Mouse (Mus musculus) hindbrain, embryonic 13.5 days (tissue): ENCODE measurements around the gene Gzma. TPM values are rescaled to one million over a fixed set of nuclear protein-coding genes. Genes with fewer than 3 reads are reported as not detected.
A peak's percentile ranks its signal among the peaks of the same experiment; 100 is the strongest.

Source experiments
- ATAC-seq: fragments of 200-750 bp; cut with Nextera tagmentation; 2 replicates; pipeline ENCODE4 v1.8.0; 2017; ENCODE audit warnings: moderate TSS enrichment; ENCODE audit not compliant: low FRiP score
- H3K27ac ChIP-seq: fragments of 300-500 bp; sonication (generic); 2 replicates; pipeline ENCODE4 v1.5.1; 2015; ENCODE audit warnings: inconsistent platforms, mild to moderate bottlenecking, moderate library complexity
- H3K27me3 ChIP-seq: fragments of 300-500 bp; sonication (generic); 2 replicates; pipeline ENCODE4 v1.6.1; 2015; ENCODE audit warnings: mild to moderate bottlenecking, inconsistent platforms
- H3K36me3 ChIP-seq: fragments of 300-500 bp; sonication (generic); 2 replicates; pipeline ENCODE4 v1.6.1; 2015; ENCODE audit warnings: mild to moderate bottlenecking, inconsistent platforms
- H3K4me1 ChIP-seq: fragments of 300-500 bp; sonication (generic); replicated peaks from 2 replicates; pipeline ENCODE4 v1.6.1; 2015; ENCODE audit warnings: inconsistent platforms
- H3K4me2 ChIP-seq: fragments of 300-500 bp; sonication (generic); 2 replicates; pipeline ENCODE4 v1.6.1; 2015; ENCODE audit warnings: inconsistent platforms, mild to moderate bottlenecking, moderate library complexity
- H3K4me3 ChIP-seq: fragments of 300-500 bp; sonication (generic); 2 replicates; pipeline ENCODE4 v1.5.1; 2015; ENCODE audit warnings: mild to moderate bottlenecking, inconsistent platforms
- H3K9ac ChIP-seq: fragments of 300-500 bp; sonication (generic); 2 replicates; pipeline ENCODE4 v1.6.1; 2015; ENCODE audit warnings: mild to moderate bottlenecking, inconsistent platforms
- H3K9me3 ChIP-seq: fragments of 300-500 bp; sonication (generic); 2 replicates; pipeline ENCODE4 v1.6.1; 2016; ENCODE audit warnings: inconsistent platforms
- WGBS: fragments of 180-500 bp; shearing (Covaris S2); methylation state at CpG from one replicate; pipeline ENCODE4 v1.1.7; 2015; 5-methylcytosine and 5-hydroxymethylcytosine counted together
- polyA plus RNA-seq: library from polyadenylated mRNA; unstranded; fragments of >200 nt; fragmentation: Nextera tagmentation; extraction: Ambion mirVana; gene quantifications from 2 replicates; pipeline ENCODE4 v1.2.1, GENCODE M21; 2015

Gzma gene
- not detected in 2 replicates for polyA plus RNA-seq

DNA sequence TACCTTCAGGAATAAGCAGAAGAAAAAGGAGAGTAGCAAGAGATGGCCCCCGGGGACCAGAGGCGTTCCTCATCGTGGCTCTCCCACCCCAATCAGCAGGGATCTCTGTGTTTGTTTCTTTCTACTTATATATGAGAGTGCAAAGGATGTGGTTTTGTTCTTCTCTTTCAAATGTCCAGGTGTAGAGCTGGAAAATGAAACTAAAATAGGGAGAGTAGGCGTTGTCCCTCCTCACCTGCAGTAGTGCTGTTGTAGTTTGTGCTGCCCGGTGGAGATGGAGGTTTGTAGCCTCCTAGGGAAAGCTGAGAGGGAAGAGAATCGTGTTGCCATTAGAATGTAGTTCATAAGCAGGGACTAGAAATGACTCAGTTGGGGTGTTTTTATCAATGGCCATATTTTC is at the start of gene Gzma:
Gene Gzma (minus strand): TSS at position 103 of the 400 bp plus-strand sequence.
- Histone ChIP-seq H3K27ac (no peak within 1 kb of the TSS), H3K36me3 (no peaks in the 10 kb centered on the region), H3K9me3 (no peaks in the 10 kb centered on the region), H3K27me3 (no peaks in the 10 kb centered on the region), H3K4me3 (no peak within 1 kb of the TSS), H3K4me2 (no peak within 1 kb of the TSS), H3K9ac (no peak within 1 kb of the TSS), H3K4me1 (no peaks in the 10 kb centered on the region)
- WGBS, result 89% methylated on average over 6 of the region's 6 CpGs
- no peak for ATAC-seq

GRCm38 (mm10) chr13:113139597-113139996 is 38.8 kb upstream of the Gzma start:
- Histone ChIP-seq H3K4me1 (no peaks in the 10 kb centered on the region), H3K4me2 (no peak overlapping the region), H3K9ac (no peak overlapping the region), H3K4me3 (no peak overlapping the region), H3K27ac (no peak overlapping the region), H3K9me3 (no peaks in the 10 kb centered on the region), H3K36me3 (no peaks in the 10 kb centered on the region), H3K27me3 (no peaks in the 10 kb centered on the region)
- ATAC-seq, result no peak
- WGBS, result 91% methylated on average over 1 of the region's 1 CpGs

- ATAC-seq, result peak; percentile 74
- 72% methylated on average over 1 of the region's 1 CpGs for WGBS
- Histone ChIP-seq H3K4me2 (no peak overlapping the region), H3K36me3 (no peaks in the 10 kb centered on the region), H3K9ac (no peak overlapping the region), H3K4me1 (no peaks in the 10 kb centered on the region), H3K27me3 (no peaks in the 10 kb centered on the region), H3K4me3 (no peak overlapping the region), H3K9me3 (no peaks in the 10 kb centered on the region), H3K27ac (no peak overlapping the region)
Measured at GRCm38 (mm10) chr13:113129974-113130373, 29.2 kb upstream of the Gzma start.

GRCm38 (mm10) chr13:113121326-113121725 is 20.5 kb upstream of the Gzma start:
- Histone ChIP-seq H3K27ac (no peak overlapping the region), H3K9me3 (no peaks in the 10 kb centered on the region), H3K9ac (no peak overlapping the region), H3K27me3 (no peaks in the 10 kb centered on the region), H3K36me3 (no peaks in the 10 kb centered on the region), H3K4me1 (no peaks in the 10 kb centered on the region), H3K4me2 (no peak overlapping the region), H3K4me3 (no peak overlapping the region)
- 90% methylated on average over 14 of the region's 14 CpGs for WGBS
- ATAC-seq, result no peak

DNA sequence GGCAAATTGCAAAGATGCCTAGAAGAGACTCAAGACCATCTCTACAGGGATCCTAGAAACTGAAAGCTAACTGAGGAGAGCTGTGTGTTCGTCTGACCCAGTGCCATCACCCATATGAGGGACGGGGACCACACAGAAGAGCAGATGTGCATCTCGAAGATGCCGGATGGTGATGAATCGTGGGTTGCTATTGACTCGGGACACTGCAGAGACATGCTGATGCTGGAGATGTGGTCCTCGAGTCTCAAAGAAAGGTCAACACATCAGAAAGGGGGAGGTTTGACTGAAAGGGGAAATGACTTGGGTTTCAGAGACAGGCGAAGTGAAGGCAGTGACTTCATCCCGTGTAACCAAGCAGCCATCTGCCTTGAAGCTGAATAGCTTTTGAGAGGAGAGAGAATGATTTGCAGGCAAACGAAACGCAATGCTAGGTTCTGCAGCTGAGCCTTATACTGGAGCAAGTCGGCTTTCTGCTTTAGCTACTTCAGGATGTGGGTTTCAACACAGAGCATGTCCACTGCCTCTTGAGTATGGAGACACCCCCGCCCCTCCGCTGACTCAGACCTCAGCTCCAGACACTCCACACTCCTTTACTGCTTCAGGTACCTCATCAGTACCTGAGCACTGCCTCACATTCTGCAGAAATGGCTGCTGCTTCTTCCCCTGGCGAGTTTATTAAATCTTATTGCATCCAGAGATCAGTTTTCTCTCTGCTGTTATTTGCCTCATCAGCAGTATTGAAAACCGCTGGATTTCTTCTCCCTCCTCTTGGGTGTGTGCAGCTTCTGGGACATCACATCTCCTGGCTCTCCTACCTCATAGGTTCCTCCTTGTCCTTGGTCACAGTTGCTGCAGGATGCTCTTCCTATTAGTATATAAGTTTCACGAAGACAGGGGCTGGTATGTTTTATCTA is 19.8 kb upstream of the Gzma start:
- Histone ChIP-seq H3K9me3 (no peaks in the 10 kb centered on the region), H3K4me3 (no peak overlapping the region), H3K27me3 (no peaks in the 10 kb centered on the region), H3K4me2 (no peak overlapping the region), H3K27ac (no peak overlapping the region), H3K36me3 (no peaks in the 10 kb centered on the region), H3K9ac (no peak overlapping the region), H3K4me1 (no peaks in the 10 kb centered on the region)
- ATAC-seq, result no peak
- WGBS, result 90% methylated on average over 17 of the region's 17 CpGs

DNA sequence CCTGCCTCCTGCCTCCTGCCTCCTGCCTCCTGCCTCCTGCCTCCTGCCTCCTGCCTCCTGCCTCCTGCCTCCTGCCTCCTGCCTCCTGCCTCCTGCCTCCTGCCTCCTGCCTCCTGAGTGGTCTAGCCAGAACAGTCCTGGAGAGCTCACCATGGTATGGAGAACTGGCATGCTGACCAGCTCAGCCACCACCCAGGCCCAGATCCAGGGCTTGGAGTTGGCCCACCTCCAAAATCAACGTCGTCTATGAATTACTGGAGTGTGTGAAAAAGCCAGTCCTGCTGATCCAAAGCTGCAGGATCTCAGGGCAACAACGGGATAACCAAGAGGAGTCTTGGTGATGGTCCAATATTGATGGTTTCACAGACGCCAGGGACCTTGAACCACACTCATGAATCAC is 18.2 kb upstream of the Gzma start:
- no peak for ATAC-seq
- Histone ChIP-seq H3K4me1 (no peaks in the 10 kb centered on the region), H3K27ac (no peak overlapping the region), H3K27me3 (no peaks in the 10 kb centered on the region), H3K36me3 (no peaks in the 10 kb centered on the region), H3K9ac (no peak overlapping the region), H3K4me2 (no peak overlapping the region), H3K9me3 (no peaks in the 10 kb centered on the region), H3K4me3 (no peak overlapping the region)
- WGBS, result 58% methylated on average over 4 of the region's 4 CpGs

DNA sequence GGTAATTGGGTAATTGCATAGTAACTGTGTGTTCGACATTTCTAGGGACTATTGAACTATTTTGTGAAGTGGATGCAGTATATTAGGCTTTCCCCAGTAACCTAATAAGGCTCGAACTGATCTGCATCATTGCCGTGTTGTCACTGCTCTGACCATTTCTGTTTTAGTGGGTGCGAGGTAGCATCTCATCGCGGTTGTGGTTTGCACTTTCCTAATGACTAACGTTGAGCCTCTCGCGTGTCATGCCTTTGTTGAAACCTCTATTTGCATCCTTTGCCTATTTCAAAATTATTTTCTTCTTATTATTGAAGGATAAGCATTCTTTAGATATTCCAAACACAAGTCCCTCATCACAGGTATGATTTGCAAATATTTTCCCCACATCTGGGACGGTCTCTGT is 4.0 kb upstream of the Gzma start:
- Histone ChIP-seq H3K27ac (no peak overlapping the region), H3K4me1 (no peaks in the 10 kb centered on the region), H3K4me3 (no peak overlapping the region), H3K9me3 (no peaks in the 10 kb centered on the region), H3K27me3 (no peaks in the 10 kb centered on the region), H3K9ac (no peak overlapping the region), H3K36me3 (no peaks in the 10 kb centered on the region), H3K4me2 (no peak overlapping the region)
- 94% methylated on average over 10 of the region's 10 CpGs for WGBS
- ATAC-seq, result no peak

DNA sequence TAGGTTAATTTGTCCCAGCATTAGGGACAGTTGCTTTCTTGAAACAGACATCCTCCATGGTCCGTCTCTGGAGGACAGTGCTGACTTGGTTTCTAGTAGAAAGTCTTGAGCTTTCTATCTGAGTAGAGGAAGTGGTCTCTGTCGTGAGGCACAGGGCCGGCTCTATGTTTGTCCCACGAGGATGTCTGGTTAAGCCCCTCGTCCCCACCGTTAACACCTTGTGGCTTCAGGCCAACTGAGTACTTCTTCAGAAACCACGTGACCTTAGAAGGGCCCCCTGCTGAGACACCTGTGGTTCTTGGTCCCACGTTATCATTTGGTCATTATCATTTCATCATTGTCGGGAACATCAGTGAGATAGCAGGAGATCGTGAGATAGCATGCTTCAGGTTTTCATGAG is 1.0 kb upstream of the Gzma start:
- no peaks in the 10 kb centered on the region for H3K4me1 ChIP-seq
- H3K27ac ChIP-seq, result no peak overlapping the region
- WGBS, result 83% methylated on average over 10 of the region's 10 CpGs
- no peaks in the 10 kb centered on the region for H3K9me3 ChIP-seq
- H3K4me2 ChIP-seq, result no peak overlapping the region
- no peak overlapping the region for H3K4me3 ChIP-seq
- no peaks in the 10 kb centered on the region for H3K36me3 ChIP-seq
- no peak overlapping the region for H3K9ac ChIP-seq
- no peaks in the 10 kb centered on the region for H3K27me3 ChIP-seq
- ATAC-seq, result no peak

GRCm38 (mm10) chr13:113098406-113098805 is 2.4 kb downstream of the Gzma start:
- Histone ChIP-seq H3K27ac (no peak overlapping the region), H3K4me3 (no peak overlapping the region), H3K27me3 (no peaks in the 10 kb centered on the region), H3K9ac (no peak overlapping the region), H3K9me3 (no peaks in the 10 kb centered on the region), H3K4me1 (no peaks in the 10 kb centered on the region), H3K4me2 (no peak overlapping the region), H3K36me3 (no peaks in the 10 kb centered on the region)
- WGBS, result 100% methylated on average over 2 of the region's 2 CpGs
- no peak for ATAC-seq

DNA sequence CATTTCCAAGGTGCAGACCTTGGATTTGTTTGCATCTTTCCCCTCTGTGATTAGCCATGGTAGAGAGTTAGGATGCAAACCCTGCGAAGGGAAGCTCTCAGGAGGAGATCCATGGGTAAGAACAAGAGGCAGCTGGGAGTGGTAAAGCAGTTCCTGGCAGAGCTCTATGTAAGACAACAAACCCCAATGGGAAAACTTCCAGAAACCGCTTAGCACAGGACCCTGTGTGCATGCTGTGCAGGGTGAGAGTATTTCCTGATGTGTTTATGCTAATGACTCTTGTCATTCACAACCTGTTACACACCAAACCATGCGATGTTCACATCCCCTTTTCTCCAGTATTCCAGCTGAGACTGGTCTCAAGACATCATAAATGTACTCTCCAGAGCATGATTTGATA is 3.8 kb downstream of the Gzma start:
- no peak for ATAC-seq

DNA sequence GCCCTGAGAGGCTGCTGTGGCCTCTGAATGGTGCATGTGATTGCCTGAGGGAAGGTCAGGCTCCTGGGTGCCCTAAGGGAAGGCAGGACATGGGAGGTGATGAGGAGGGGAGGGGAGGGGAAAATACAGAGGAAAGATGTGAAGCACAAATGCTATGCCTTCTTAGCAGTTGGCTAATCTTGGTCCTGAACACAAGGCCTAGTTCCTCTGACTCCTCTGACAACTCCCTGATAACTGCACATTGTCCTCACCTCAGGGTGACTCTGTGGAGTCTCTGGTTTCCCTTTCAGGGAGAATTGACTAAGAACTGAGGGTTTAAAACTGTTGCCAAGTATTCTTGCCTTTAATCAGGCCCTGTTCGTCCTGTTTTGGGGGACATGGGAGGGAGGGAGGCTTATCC is 6.2 kb downstream of the Gzma start:
- no peaks in the 10 kb centered on the region for H3K27me3 ChIP-seq
- H3K27ac ChIP-seq, result no peak overlapping the region
- H3K4me2 ChIP-seq, result no peak overlapping the region
- no peaks in the 10 kb centered on the region for H3K36me3 ChIP-seq
- H3K4me3 ChIP-seq, result no peak overlapping the region
- no peak for ATAC-seq
- no peaks in the 10 kb centered on the region for H3K4me1 ChIP-seq
- 87% methylated on average over 1 of the region's 1 CpGs for WGBS
- H3K9ac ChIP-seq, result no peak overlapping the region
- no peaks in the 10 kb centered on the region for H3K9me3 ChIP-seq

More for the DNA sequence above, 3.8 kb downstream of the Gzma start:
- H3K27me3 ChIP-seq, result no peaks in the 10 kb centered on the region
- H3K9me3 ChIP-seq, result no peaks in the 10 kb centered on the region
- H3K27ac ChIP-seq, result no peak overlapping the region
- no peaks in the 10 kb centered on the region for H3K4me1 ChIP-seq
- H3K9ac ChIP-seq, result no peak overlapping the region
- no peaks in the 10 kb centered on the region for H3K36me3 ChIP-seq
- WGBS, result 72% methylated on average over 3 of the region's 3 CpGs
- H3K4me2 ChIP-seq, result no peak overlapping the region
- H3K4me3 ChIP-seq, result no peak overlapping the region

DNA sequence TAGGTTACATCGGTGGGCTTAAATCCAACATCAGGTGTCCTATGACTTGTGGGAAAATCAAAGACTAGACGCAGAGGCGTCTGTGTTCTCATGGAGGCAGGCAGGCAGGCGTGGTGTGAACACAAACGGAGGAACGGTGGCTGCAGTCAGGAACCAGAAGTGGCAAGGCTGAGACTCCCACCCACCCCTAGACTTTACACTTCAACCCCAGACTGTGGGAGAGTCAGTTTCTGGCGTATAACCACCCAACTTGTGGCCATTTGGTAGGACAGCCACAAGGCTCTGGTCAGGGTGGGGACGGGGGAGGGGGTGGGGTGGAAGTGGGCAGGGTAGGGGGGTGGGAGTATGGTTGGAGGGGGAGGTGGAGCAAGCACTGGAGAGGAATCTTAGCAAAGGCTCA is 10.3 kb downstream of the Gzma start:
- Histone ChIP-seq H3K4me3 (no peak overlapping the region), H3K27ac (no peak overlapping the region), H3K9me3 (no peaks in the 10 kb centered on the region), H3K9ac (no peak overlapping the region), H3K4me1 (no peaks in the 10 kb centered on the region), H3K4me2 (no peak overlapping the region), H3K36me3 (no peaks in the 10 kb centered on the region), H3K27me3 (no peaks in the 10 kb centered on the region)
- 88% methylated on average over 8 of the region's 8 CpGs for WGBS
- ATAC-seq, result no peak
